Mouse (Mus musculus) lung, adult 2 months (tissue): Measurements from ENCODE around the gene Tns4.

Experiments used
- CTCF ChIP-seq: fragments of 200-500 bp; IDR thresholded peaks from 2 replicates; pipeline ENCODE4 v1.5.1; 2011; ENCODE audit warnings: mild to moderate bottlenecking, low read length, control low read depth; ENCODE audit not compliant: insufficient read depth
- POLR2A ChIP-seq: fragments of 200-500 bp; IDR thresholded peaks from 2 replicates; pipeline ENCODE4 v1.6.1; 2011; ENCODE audit warnings: low read depth, mild to moderate bottlenecking, control low read depth, low read length, borderline replicate concordance; ENCODE audit errors: extremely low read depth

GRCm38 (mm10) chr11:99023094-99023493 lies 66.0 kb downstream of the Tns4 start:
- TF ChIP-seq POLR2A (no peak), CTCF (no peak)
